7 mouse cellular contexts compared by ENCODE assay signal in genomic region chr8:67377061-67377460, GRCm38 (mm10).
"Had no signal": no experiment of that assay in that cellular context is flagged by ENCODE, and none has a peak within 500 bp of the region (broad histone marks: within the 10 kb centered on the region; RNA-seq: fewer than 3 reads in every experiment).

No protein-coding gene starts in this region.

- H3K9me3 ChIP-seq: limb, embryonic 10.5 days; lung, embryonic 15.5 days; midbrain, embryonic 12.5 days had no signal

- H3K4me1 ChIP-seq: limb, embryonic 10.5 days; lung, embryonic 15.5 days; midbrain, embryonic 12.5 days had no signal

- H3K27ac ChIP-seq: layer of hippocampus, adult 2 months; limb, embryonic 10.5 days; lung, embryonic 15.5 days; midbrain, embryonic 12.5 days; stomach, postnatal 0 days had no signal

- H3K9ac ChIP-seq: lung, embryonic 15.5 days; midbrain, embryonic 12.5 days had no signal

- H3K36me3 ChIP-seq: limb, embryonic 10.5 days; lung, embryonic 15.5 days; midbrain, embryonic 12.5 days had no signal

- H3K4me3 ChIP-seq: layer of hippocampus, adult 2 months; limb, embryonic 10.5 days; lung, embryonic 15.5 days; midbrain, embryonic 12.5 days had no signal

- H3K27me3 ChIP-seq: lung, embryonic 15.5 days; midbrain, embryonic 12.5 days had no signal

- DNase-seq: kidney, postnatal 10 days; kidney, postnatal 4 days had no signal
